Mouse (Mus musculus): ENCODE results near the gene E330014E10Rik.

- TF ChIP-seq POLR2A (IDR thresholded peaks at IDR 0.05; ENCODE audit: low read depth, low read length), result no peak
- TF ChIP-seq BHLHE40 (IDR thresholded peaks at IDR 0.05; ENCODE audit: low read depth, low read length), result no peak
- no peak for TF ChIP-seq TBP (conservative IDR thresholded peaks at IDR 0.05; ENCODE audit: low read depth, low read length)
- no peak for TF ChIP-seq MAX (IDR thresholded peaks at IDR 0.05; ENCODE audit: low read length)
- no peak for TF ChIP-seq ZMIZ1 (IDR thresholded peaks at IDR 0.05; ENCODE audit: low read depth, low read length)
- no peak for TF ChIP-seq NELFE (IDR thresholded peaks at IDR 0.05; ENCODE audit: low read depth, low read length)
- TF ChIP-seq CTCF (conservative IDR thresholded peaks at IDR 0.05 in 1 of 2, IDR thresholded peaks at IDR 0.05 in 1 of 2; ENCODE audit: low read depth in 2 of 2, low read length in 2 of 2), result no peak
- TF ChIP-seq ZC3H11A (IDR thresholded peaks at IDR 0.05; ENCODE audit: low read depth, low read length), result no peak
- no peak for TF ChIP-seq CHD1 (IDR thresholded peaks at IDR 0.05; ENCODE audit: low read depth, low read length)
- no peak for TF ChIP-seq ELF1 (IDR thresholded peaks at IDR 0.05; ENCODE audit: low read depth, low read length)
- TF ChIP-seq E2F4 (IDR thresholded peaks at IDR 0.05; ENCODE audit: insufficient replicate concordance, low read depth, low read length), result no peak
- no peak for TF ChIP-seq RCOR1 (conservative IDR thresholded peaks at IDR 0.05; ENCODE audit: low read depth, low read length)
These were observed 60.8 kb downstream of the E330014E10Rik start for GRCm38 (mm10) chr5:95836580-95836979.
